Mouse (Mus musculus) layer of hippocampus, adult 8-10 months (tissue): ENCODE measurements around the gene Sorbs1. TPM values are rescaled to one million over a fixed set of nuclear protein-coding genes. Genes with fewer than 3 reads are reported as not detected.

Experiments
- DNase-seq, 2 experiments: peaks; one replicate each; pipeline ENCODE4 v3.0.0; 2022; ENCODE audit warnings: low spot score in 2 of 2
- total RNA-seq, 4 experiments: library from RNA; stranded (reverse); gene quantifications; 2 replicates each; pipeline ENCODE4 v1.2.4; 2022

The Sorbs1 gene
- total RNA-seq, 4 experiments from 2014 or later = 208 to 272 (median 239) TPM

- DNase-seq = no peak
Observed at GRCm38 (mm10) chr19:40481115-40481514, 32.5 kb downstream of the Sorbs1 start.

GRCm38 (mm10) chr19:40478161-40478575, 35.4 kb downstream of the Sorbs1 start:
- DNase-seq = no peak

- no peak for DNase-seq
Observed at GRCm38 (mm10) chr19:40477445-40477941, 36.1 kb downstream of the Sorbs1 start.

- no peak for DNase-seq
Observed at GRCm38 (mm10) chr19:40476491-40476890, 37.1 kb downstream of the Sorbs1 start.

GRCm38 (mm10) chr19:40471526-40472245, 41.9 kb downstream of the Sorbs1 start:
- peak; percentile 81 to 89 for DNase-seq

- no peak for DNase-seq
Observed at GRCm38 (mm10) chr19:40469792-40470191, 43.8 kb downstream of the Sorbs1 start.

GRCm38 (mm10) chr19:40468308-40468707, 45.3 kb downstream of the Sorbs1 start:
- DNase-seq = no peak

- no peak for DNase-seq
Observed at GRCm38 (mm10) chr19:40467810-40468209, 45.8 kb downstream of the Sorbs1 start.

GRCm38 (mm10) chr19:40465339-40465738, 48.2 kb downstream of the Sorbs1 start:
- no peak for DNase-seq

- no peak for DNase-seq
Observed at GRCm38 (mm10) chr19:40464408-40464807, 49.2 kb downstream of the Sorbs1 start.

- no peak for DNase-seq
Observed at GRCm38 (mm10) chr19:40462892-40463291, 50.7 kb downstream of the Sorbs1 start.

GRCm38 (mm10) chr19:40462481-40462880, 51.1 kb downstream of the Sorbs1 start:
- no peak for DNase-seq

GRCm38 (mm10) chr19:40461662-40462061, 51.9 kb downstream of the Sorbs1 start:
- no peak for DNase-seq

GRCm38 (mm10) chr19:40460854-40461490, 52.6 kb downstream of the Sorbs1 start:
- DNase-seq = no peak

- no peak for DNase-seq
Observed at GRCm38 (mm10) chr19:40459338-40459737, 54.2 kb downstream of the Sorbs1 start.

GRCm38 (mm10) chr19:40458806-40459205, 54.8 kb downstream of the Sorbs1 start:
- no peak for DNase-seq

- DNase-seq = no peak
Observed at GRCm38 (mm10) chr19:40455248-40455647, 58.3 kb downstream of the Sorbs1 start.

GRCm38 (mm10) chr19:40454096-40454495, 59.5 kb downstream of the Sorbs1 start:
- no peak for DNase-seq

GRCm38 (mm10) chr19:40452201-40452600, 61.4 kb downstream of the Sorbs1 start:
- DNase-seq = no peak

GRCm38 (mm10) chr19:40451307-40451706, 62.3 kb downstream of the Sorbs1 start:
- DNase-seq = no peak

GRCm38 (mm10) chr19:40446525-40446924, 67.1 kb downstream of the Sorbs1 start:
- DNase-seq = no peak

- DNase-seq = no peak
Observed at GRCm38 (mm10) chr19:40442377-40442776, 71.2 kb downstream of the Sorbs1 start.

- DNase-seq = no peak
Observed at GRCm38 (mm10) chr19:40440951-40441350, 72.6 kb downstream of the Sorbs1 start.
